Mouse (Mus musculus) lung, embryonic 14.5 days (tissue): ENCODE measurements around the gene 1110051M20Rik. TPM values are rescaled to one million over a fixed set of nuclear protein-coding genes. Genes with fewer than 3 reads are reported as not detected.

ENCODE experiments used
- ATAC-seq: fragments of 200-750 bp; cut with Nextera tagmentation; 2 replicates; pipeline ENCODE4 v1.8.0; 2017; ENCODE audit warnings: mild to moderate bottlenecking, moderate TSS enrichment, moderate library complexity; ENCODE audit not compliant: insufficient read depth
- DNase-seq: peaks from one replicate; pipeline ENCODE4 v3.0.0-alpha.2; 2015
- H3K27ac ChIP-seq: fragments of 300-500 bp; sonication (generic); 2 replicates; pipeline ENCODE4 v1.5.1; 2014; ENCODE audit warnings: low read depth, mild to moderate bottlenecking, moderate library complexity
- H3K27me3 ChIP-seq: fragments of 300-500 bp; sonication (generic); 2 replicates; pipeline ENCODE4 v1.6.1; 2014; ENCODE audit warnings: low read length, control low read depth; ENCODE audit not compliant: insufficient read depth
- H3K36me3 ChIP-seq: fragments of 300-500 bp; sonication (generic); 2 replicates; pipeline ENCODE4 v1.6.1; 2014; ENCODE audit warnings: control low read depth; ENCODE audit not compliant: insufficient read depth
- H3K4me1 ChIP-seq: fragments of 300-500 bp; sonication (generic); 2 replicates; pipeline ENCODE4 v1.6.1; 2014; ENCODE audit warnings: antibody characterized with exemption, control low read depth; ENCODE audit not compliant: insufficient read depth
- H3K4me2 ChIP-seq: fragments of 300-500 bp; sonication (generic); 2 replicates; pipeline ENCODE4 v1.6.1; 2014; ENCODE audit warnings: mild to moderate bottlenecking
- H3K4me3 ChIP-seq: fragments of 300-500 bp; sonication (generic); 2 replicates; pipeline ENCODE4 v1.5.1; 2014; ENCODE audit warnings: low read depth, low read length
- H3K9ac ChIP-seq: fragments of 300-500 bp; sonication (generic); 2 replicates; pipeline ENCODE4 v1.6.1; 2014
- H3K9me3 ChIP-seq: fragments of 300-500 bp; sonication (generic); 2 replicates; pipeline ENCODE4 v1.6.1; 2016; ENCODE audit warnings: low read depth, low read length, control low read depth
- CTCF ChIP-seq: IDR thresholded peaks from 2 replicates; pipeline ENCODE4 v1.5.1; 2016; ENCODE audit warnings: antibody characterized with exemption, low read depth
- WGBS: fragments of 180-500 bp; shearing (Covaris S2); extraction: QIAGEN DNeasy Blood & Tissue Kit; methylation state at CpG from one replicate; pipeline ENCODE4 v1.1.7; 2014; 5-methylcytosine and 5-hydroxymethylcytosine counted together
- polyA plus RNA-seq: library from polyadenylated mRNA; unstranded; fragments of >200 nt; fragmentation: Nextera tagmentation; extraction: Ambion mirVana; gene quantifications from 2 replicates; pipeline ENCODE4 v1.2.1, GENCODE M21; 2014

The 1110051M20Rik gene
- polyA plus RNA-seq, 1 experiment from 2014 or later, result 73.4 TPM

DNA sequence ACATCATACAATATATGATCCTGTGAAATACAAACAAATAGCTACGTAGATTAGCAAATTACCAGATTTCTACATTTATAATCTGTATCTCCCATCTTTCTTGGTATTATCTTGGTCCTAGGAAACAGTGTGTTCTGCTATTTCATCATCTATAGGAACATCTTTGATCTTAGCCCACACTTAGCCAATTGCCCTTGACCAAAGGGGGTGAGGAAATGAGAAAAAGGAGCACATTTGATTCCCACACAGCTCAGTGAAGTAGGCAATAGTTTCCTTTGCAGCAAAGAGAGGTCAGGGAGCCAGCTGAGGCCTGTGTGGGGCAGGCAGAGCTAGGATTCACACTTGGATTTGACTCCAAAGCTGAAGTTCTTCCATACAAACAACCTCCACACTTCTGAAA, 18.2 kb downstream of the 1110051M20Rik start:
- H3K9me3 ChIP-seq, result no peaks in the 10 kb centered on the region
- WGBS, result 74% methylated on average over 1 of the region's 1 CpGs
- H3K4me3 ChIP-seq, result no peak overlapping the region
- DNase-seq, result no peak
- H3K9ac ChIP-seq, result no peak overlapping the region
- no peaks in the 10 kb centered on the region for H3K36me3 ChIP-seq
- H3K4me1 ChIP-seq, result no peaks in the 10 kb centered on the region
- ATAC-seq, result no peak
- H3K4me2 ChIP-seq, result no peak overlapping the region
- no peaks in the 10 kb centered on the region for H3K27me3 ChIP-seq
- no peak for TF ChIP-seq CTCF
- no peak overlapping the region for H3K27ac ChIP-seq

DNA sequence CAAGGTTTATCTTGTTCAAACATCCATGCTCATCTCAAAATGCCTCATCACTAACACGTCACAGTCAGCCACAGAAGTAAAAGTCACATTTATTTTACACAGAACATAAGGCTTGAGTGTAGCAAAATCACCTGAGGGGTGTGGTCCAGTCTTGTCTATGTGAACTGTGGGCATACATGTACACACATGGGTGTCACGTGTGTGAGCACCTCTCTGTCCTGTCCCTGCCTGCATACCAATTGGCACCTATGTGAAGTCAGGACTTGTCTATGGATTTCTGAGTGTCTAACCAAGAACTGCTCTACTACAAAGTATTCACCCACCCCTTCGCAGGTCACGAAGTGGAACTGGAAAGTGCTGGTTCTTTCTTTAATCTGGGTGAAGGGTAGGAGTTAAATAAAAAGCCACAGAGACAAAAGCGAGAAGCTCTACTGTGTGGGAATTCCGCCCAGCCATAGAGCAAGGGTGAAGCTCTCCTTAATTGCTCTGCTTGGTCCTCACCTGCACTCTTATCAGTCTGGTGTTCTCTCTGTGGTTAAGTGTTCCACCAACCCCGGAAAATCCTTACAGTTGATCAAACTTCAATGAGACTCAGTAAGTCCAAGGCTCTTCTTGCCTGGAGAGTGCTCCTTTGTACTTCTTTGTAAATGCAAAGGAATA, 20.3 kb downstream of the 1110051M20Rik start:
- no peak overlapping the region for H3K9ac ChIP-seq
- no peaks in the 10 kb centered on the region for H3K9me3 ChIP-seq
- DNase-seq (no peak), ATAC-seq (no peak)
- no peaks in the 10 kb centered on the region for H3K36me3 ChIP-seq
- H3K4me2 ChIP-seq, result no peak overlapping the region
- TF ChIP-seq CTCF, result no peak
- 70% methylated on average over 7 of the region's 7 CpGs for WGBS
- no peak overlapping the region for H3K4me3 ChIP-seq
- no peaks in the 10 kb centered on the region for H3K27me3 ChIP-seq
- no peaks in the 10 kb centered on the region for H3K4me1 ChIP-seq
- H3K27ac ChIP-seq, result peak overlapping the region; percentile 27; the same call in 1 of the 2 replicates

- no peak for ATAC-seq
- TF ChIP-seq CTCF, result no peak
- H3K4me1 ChIP-seq, result no peaks in the 10 kb centered on the region
- no peak overlapping the region for H3K27ac ChIP-seq
- no peaks in the 10 kb centered on the region for H3K27me3 ChIP-seq
- no peaks in the 10 kb centered on the region for H3K9me3 ChIP-seq
- WGBS, result 87% methylated on average over 5 of the region's 5 CpGs
- H3K4me3 ChIP-seq, result no peak overlapping the region
- no peak overlapping the region for H3K9ac ChIP-seq
- DNase-seq, result no peak
- H3K4me2 ChIP-seq, result no peak overlapping the region
- H3K36me3 ChIP-seq, result no peaks in the 10 kb centered on the region
These were observed 22.9 kb downstream of the 1110051M20Rik start for GRCm38 (mm10) chr2:91421641-91422040.

DNA sequence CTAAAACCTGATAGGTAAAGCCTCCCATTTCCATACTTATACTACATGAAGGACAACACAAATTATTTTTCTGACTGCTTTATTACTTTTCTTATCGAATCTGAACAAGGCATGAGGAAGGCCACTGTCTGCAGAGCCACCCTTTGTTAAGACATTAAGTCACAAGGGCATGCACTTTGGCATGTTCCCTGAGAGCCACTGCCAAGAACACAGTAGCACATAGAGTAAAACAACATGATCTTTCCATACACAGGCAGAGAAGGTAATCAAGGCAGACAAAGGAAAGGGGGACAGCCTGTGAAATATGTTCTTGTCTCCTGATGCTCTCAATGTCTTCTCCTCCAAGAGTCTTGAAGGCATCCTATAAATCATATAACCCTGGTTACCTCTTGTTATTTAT, 30.7 kb downstream of the 1110051M20Rik start:
- TF ChIP-seq CTCF, result no peak
- Histone ChIP-seq H3K36me3 (no peaks in the 10 kb centered on the region), H3K27me3 (no peaks in the 10 kb centered on the region), H3K9me3 (no peaks in the 10 kb centered on the region), H3K9ac (no peak overlapping the region), H3K27ac (no peak overlapping the region), H3K4me2 (no peak overlapping the region), H3K4me3 (no peak overlapping the region), H3K4me1 (no peaks in the 10 kb centered on the region)
- ATAC-seq, result no peak
- WGBS, result 81% methylated on average over 1 of the region's 1 CpGs
- DNase-seq, result no peak

- H3K9me3 ChIP-seq, result no peaks in the 10 kb centered on the region
- no peak overlapping the region for H3K9ac ChIP-seq
- ATAC-seq (no peak), DNase-seq (peak; percentile 49)
- no peak overlapping the region for H3K4me2 ChIP-seq
- no peak overlapping the region for H3K27ac ChIP-seq
- WGBS, result 37% methylated on average over 5 of the region's 5 CpGs
- H3K4me3 ChIP-seq, result no peak overlapping the region
- TF ChIP-seq CTCF, result no peak
- no peaks in the 10 kb centered on the region for H3K36me3 ChIP-seq
- H3K4me1 ChIP-seq, result no peaks in the 10 kb centered on the region
- H3K27me3 ChIP-seq, result no peaks in the 10 kb centered on the region
These were observed 32.1 kb downstream of the 1110051M20Rik start for GRCm38 (mm10) chr2:91412361-91412760.

- ATAC-seq (no peak), DNase-seq (no peak)
- H3K4me2 ChIP-seq, result no peak overlapping the region
- H3K9ac ChIP-seq, result no peak overlapping the region
- TF ChIP-seq CTCF, result no peak
- H3K4me3 ChIP-seq, result no peak overlapping the region
- WGBS, result 67% methylated on average over 2 of the region's 2 CpGs
- no peaks in the 10 kb centered on the region for H3K4me1 ChIP-seq
- no peaks in the 10 kb centered on the region for H3K27me3 ChIP-seq
- no peaks in the 10 kb centered on the region for H3K36me3 ChIP-seq
- no peaks in the 10 kb centered on the region for H3K9me3 ChIP-seq
- H3K27ac ChIP-seq, result no peak overlapping the region
These were observed 33.0 kb downstream of the 1110051M20Rik start for GRCm38 (mm10) chr2:91411473-91411872.

DNA sequence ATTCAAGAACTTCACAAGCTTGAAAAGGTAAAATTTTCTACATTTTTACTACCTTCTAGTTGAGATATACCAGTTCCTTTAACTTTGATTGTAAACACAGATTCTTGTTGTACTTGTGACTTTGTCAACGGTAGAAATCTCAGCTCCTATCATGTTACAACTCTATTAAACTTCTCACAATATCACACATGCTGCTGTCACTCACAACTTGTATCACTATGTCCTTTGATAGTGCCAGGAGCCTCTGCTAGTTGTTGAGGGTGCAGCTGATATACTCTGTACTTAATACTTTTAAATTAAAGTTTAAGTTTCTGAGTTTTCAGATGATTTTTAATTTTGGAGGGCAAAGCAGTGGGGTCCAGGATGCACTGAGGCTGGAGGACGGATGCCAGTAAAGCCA, 36.5 kb downstream of the 1110051M20Rik start:
- 73% methylated on average over 2 of the region's 2 CpGs for WGBS
- Histone ChIP-seq H3K9me3 (no peaks in the 10 kb centered on the region), H3K9ac (no peak overlapping the region), H3K27me3 (no peaks in the 10 kb centered on the region), H3K4me2 (no peak overlapping the region), H3K4me3 (no peak overlapping the region), H3K27ac (no peak overlapping the region), H3K4me1 (no peaks in the 10 kb centered on the region), H3K36me3 (no peaks in the 10 kb centered on the region)
- ATAC-seq, result no peak
- no peak for DNase-seq
- no peak for TF ChIP-seq CTCF

- no peaks in the 10 kb centered on the region for H3K9me3 ChIP-seq
- DNase-seq (no peak), ATAC-seq (no peak)
- no peak overlapping the region for H3K9ac ChIP-seq
- no peak overlapping the region for H3K4me3 ChIP-seq
- H3K4me2 ChIP-seq, result no peak overlapping the region
- H3K27ac ChIP-seq, result no peak overlapping the region
- no peaks in the 10 kb centered on the region for H3K27me3 ChIP-seq
- no peaks in the 10 kb centered on the region for H3K36me3 ChIP-seq
- no peaks in the 10 kb centered on the region for H3K4me1 ChIP-seq
- TF ChIP-seq CTCF, result no peak
- 87% methylated on average over 4 of the region's 4 CpGs for WGBS
These were observed 39.4 kb downstream of the 1110051M20Rik start for GRCm38 (mm10) chr2:91405071-91405470.
